Mouse (Mus musculus): Measurements from ENCODE around the gene Tmem191c. TPM values are rescaled to one million over a fixed set of nuclear protein-coding genes. Genes with fewer than 3 reads are reported as not detected.

Gene Tmem191c
- polyA plus RNA-seq, 1 experiment from 2014 or later = 11.1 TPM

GRCm38 (mm10) chr16:17255270-17255669, 20.6 kb upstream of the Tmem191c start:
- no peak for ATAC-seq (ENCODE audit: low FRiP score, low TSS enrichment)
- Histone ChIP-seq H3K27me3 (ENCODE audit: control insufficient read depth, insufficient read depth, low read length) (no peaks in the 10 kb centered on the region), H3K4me3 (ENCODE audit: low read length) (no peak overlapping the region), H3K27ac (ENCODE audit: low read depth, low read length) (no peak overlapping the region), H3K9ac (ENCODE audit: low read depth, low read length) (no peak overlapping the region), H3K4me1 (ENCODE audit: control insufficient read depth, insufficient read depth, low read length) (peaks cover 28% of the 10 kb centered on the region), H3K9me3 (ENCODE audit: control insufficient read depth, low read length) (no peaks in the 10 kb centered on the region), H3K36me3 (ENCODE audit: control insufficient read depth, insufficient read depth, low read length) (peaks cover 36% of the 10 kb centered on the region), H3K4me2 (replicated peaks; ENCODE audit: low read depth, low read length) (no peak overlapping the region)
- WGBS = 81% methylated on average over 2 of the region's 2 CpGs

GRCm38 (mm10) chr16:17257359-17257821, 18.5 kb upstream of the Tmem191c start:
- Histone ChIP-seq H3K9me3 (ENCODE audit: control insufficient read depth, low read length) (no peaks in the 10 kb centered on the region), H3K9ac (ENCODE audit: low read depth, low read length) (no peak overlapping the region), H3K4me1 (ENCODE audit: control insufficient read depth, insufficient read depth, low read length) (peaks cover 19% of the 10 kb centered on the region), H3K4me3 (ENCODE audit: low read length) (no peak overlapping the region), H3K27ac (ENCODE audit: low read depth, low read length) (no peak overlapping the region), H3K27me3 (ENCODE audit: control insufficient read depth, insufficient read depth, low read length) (no peaks in the 10 kb centered on the region), H3K4me2 (replicated peaks; ENCODE audit: low read depth, low read length) (no peak overlapping the region), H3K36me3 (ENCODE audit: control insufficient read depth, insufficient read depth, low read length) (peaks cover 41% of the 10 kb centered on the region)
- no peak for ATAC-seq (ENCODE audit: low FRiP score, low TSS enrichment)
- WGBS = 91% methylated on average over 9 of the region's 9 CpGs

GRCm38 (mm10) chr16:17258917-17259316, 17.0 kb upstream of the Tmem191c start:
- no peak overlapping the region for H3K4me2 ChIP-seq (replicated peaks; ENCODE audit: low read depth, low read length)
- ATAC-seq (ENCODE audit: low FRiP score, low TSS enrichment) = no peak
- no peak overlapping the region for H3K27ac ChIP-seq (ENCODE audit: low read depth, low read length)
- peaks cover 6% of the 10 kb centered on the region for H3K4me1 ChIP-seq (ENCODE audit: control insufficient read depth, insufficient read depth, low read length)
- no peaks in the 10 kb centered on the region for H3K27me3 ChIP-seq (ENCODE audit: control insufficient read depth, insufficient read depth, low read length)
- no peak overlapping the region for H3K9ac ChIP-seq (ENCODE audit: low read depth, low read length)
- no peaks in the 10 kb centered on the region for H3K9me3 ChIP-seq (ENCODE audit: control insufficient read depth, low read length)
- WGBS = 92% methylated on average over 12 of the region's 12 CpGs
- H3K4me3 ChIP-seq (ENCODE audit: low read length) = no peak overlapping the region
- H3K36me3 ChIP-seq (ENCODE audit: control insufficient read depth, insufficient read depth, low read length) = peaks cover 41% of the 10 kb centered on the region

- WGBS = 91% methylated on average over 1 of the region's 1 CpGs
Observed at GRCm38 (mm10) chr16:17261341-17261740, 14.5 kb upstream of the Tmem191c start.

GRCm38 (mm10) chr16:17266113-17266512, 9.8 kb upstream of the Tmem191c start:
- no peak overlapping the region for H3K9ac ChIP-seq (ENCODE audit: low read depth, low read length)
- no peak for ATAC-seq (ENCODE audit: low FRiP score, low TSS enrichment)
- H3K4me3 ChIP-seq (ENCODE audit: low read length) = no peak overlapping the region
- no peak overlapping the region for H3K27ac ChIP-seq (ENCODE audit: low read depth, low read length)
- no peak overlapping the region for H3K4me2 ChIP-seq (replicated peaks; ENCODE audit: low read depth, low read length)
- H3K9me3 ChIP-seq (ENCODE audit: control insufficient read depth, low read length) = peaks cover 4% of the 10 kb centered on the region; the same call in 1 of the 2 replicates
- WGBS = 74% methylated on average over 3 of the region's 3 CpGs
- H3K4me1 ChIP-seq (ENCODE audit: control insufficient read depth, insufficient read depth, low read length) = no peaks in the 10 kb centered on the region
- no peaks in the 10 kb centered on the region for H3K27me3 ChIP-seq (ENCODE audit: control insufficient read depth, insufficient read depth, low read length)
- peaks cover 4% of the 10 kb centered on the region; the same call in 1 of the 2 replicates for H3K36me3 ChIP-seq (ENCODE audit: control insufficient read depth, insufficient read depth, low read length)

More at GRCm38 (mm10) chr16:17261341-17261740, 14.5 kb upstream of the Tmem191c start:
- H3K9ac ChIP-seq (ENCODE audit: low read depth, low read length) = no peak overlapping the region
- H3K4me3 ChIP-seq (ENCODE audit: low read length) = no peak overlapping the region
- H3K27ac ChIP-seq (ENCODE audit: low read depth, low read length) = no peak overlapping the region
- H3K4me1 ChIP-seq (ENCODE audit: control insufficient read depth, insufficient read depth, low read length) = no peaks in the 10 kb centered on the region
- H3K9me3 ChIP-seq (ENCODE audit: control insufficient read depth, low read length) = no peaks in the 10 kb centered on the region
- H3K27me3 ChIP-seq (ENCODE audit: control insufficient read depth, insufficient read depth, low read length) = no peaks in the 10 kb centered on the region
- H3K4me2 ChIP-seq (replicated peaks; ENCODE audit: low read depth, low read length) = no peak overlapping the region
- peaks cover 36% of the 10 kb centered on the region for H3K36me3 ChIP-seq (ENCODE audit: control insufficient read depth, insufficient read depth, low read length)
- no peak for ATAC-seq (ENCODE audit: low FRiP score, low TSS enrichment)

GRCm38 (mm10) chr16:17267937-17268336, 7.9 kb upstream of the Tmem191c start:
- no peak for ATAC-seq (ENCODE audit: low FRiP score, low TSS enrichment)
- Histone ChIP-seq H3K4me1 (ENCODE audit: control insufficient read depth, insufficient read depth, low read length) (no peaks in the 10 kb centered on the region), H3K36me3 (ENCODE audit: control insufficient read depth, insufficient read depth, low read length) (no peaks in the 10 kb centered on the region), H3K4me2 (replicated peaks; ENCODE audit: low read depth, low read length) (no peak overlapping the region), H3K4me3 (ENCODE audit: low read length) (no peak overlapping the region), H3K9me3 (ENCODE audit: control insufficient read depth, low read length) (peaks cover 4% of the 10 kb centered on the region; the same call in 1 of the 2 replicates), H3K27ac (ENCODE audit: low read depth, low read length) (no peak overlapping the region), H3K9ac (ENCODE audit: low read depth, low read length) (no peak overlapping the region), H3K27me3 (ENCODE audit: control insufficient read depth, insufficient read depth, low read length) (no peaks in the 10 kb centered on the region)
- WGBS = 56% methylated on average over 5 of the region's 5 CpGs

- 96% methylated on average over 5 of the region's 5 CpGs for WGBS
- Histone ChIP-seq H3K36me3 (ENCODE audit: control insufficient read depth, insufficient read depth, low read length) (no peaks in the 10 kb centered on the region), H3K4me2 (replicated peaks; ENCODE audit: low read depth, low read length) (no peak overlapping the region), H3K9me3 (ENCODE audit: control insufficient read depth, low read length) (peaks cover 4% of the 10 kb centered on the region; the same call in 1 of the 2 replicates), H3K4me1 (ENCODE audit: control insufficient read depth, insufficient read depth, low read length) (no peaks in the 10 kb centered on the region), H3K9ac (ENCODE audit: low read depth, low read length) (no peak overlapping the region), H3K27ac (ENCODE audit: low read depth, low read length) (no peak overlapping the region), H3K4me3 (ENCODE audit: low read length) (no peak overlapping the region), H3K27me3 (ENCODE audit: control insufficient read depth, insufficient read depth, low read length) (no peaks in the 10 kb centered on the region)
- no peak for ATAC-seq (ENCODE audit: low FRiP score, low TSS enrichment)
Observed at GRCm38 (mm10) chr16:17269872-17270271, 6.0 kb upstream of the Tmem191c start.

GRCm38 (mm10) chr16:17271124-17271523, 4.8 kb upstream of the Tmem191c start:
- no peak overlapping the region for H3K9ac ChIP-seq (ENCODE audit: low read depth, low read length)
- 81% methylated on average over 4 of the region's 4 CpGs for WGBS
- H3K27ac ChIP-seq (ENCODE audit: low read depth, low read length) = no peak overlapping the region
- H3K4me2 ChIP-seq (replicated peaks; ENCODE audit: low read depth, low read length) = no peak overlapping the region
- no peaks in the 10 kb centered on the region for H3K36me3 ChIP-seq (ENCODE audit: control insufficient read depth, insufficient read depth, low read length)
- H3K4me1 ChIP-seq (ENCODE audit: control insufficient read depth, insufficient read depth, low read length) = no peaks in the 10 kb centered on the region
- no peak overlapping the region for H3K4me3 ChIP-seq (ENCODE audit: low read length)
- peaks cover 4% of the 10 kb centered on the region; the same call in 1 of the 2 replicates for H3K9me3 ChIP-seq (ENCODE audit: control insufficient read depth, low read length)
- no peaks in the 10 kb centered on the region for H3K27me3 ChIP-seq (ENCODE audit: control insufficient read depth, insufficient read depth, low read length)
- ATAC-seq (ENCODE audit: low FRiP score, low TSS enrichment) = no peak

GRCm38 (mm10) chr16:17271856-17272255, 4.0 kb upstream of the Tmem191c start:
- Histone ChIP-seq H3K27me3 (ENCODE audit: control insufficient read depth, insufficient read depth, low read length) (0 out of 2 replicates have a peak, but pooled peaks cover under 1% of the 10 kb centered on the region), H3K4me1 (ENCODE audit: control insufficient read depth, insufficient read depth, low read length) (peaks cover 4% of the 10 kb centered on the region; the same call in 1 of the 2 replicates), H3K4me2 (replicated peaks; ENCODE audit: low read depth, low read length) (no peak overlapping the region), H3K36me3 (ENCODE audit: control insufficient read depth, insufficient read depth, low read length) (no peaks in the 10 kb centered on the region), H3K27ac (ENCODE audit: low read depth, low read length) (no peak overlapping the region), H3K9ac (ENCODE audit: low read depth, low read length) (no peak overlapping the region), H3K4me3 (ENCODE audit: low read length) (no peak overlapping the region), H3K9me3 (ENCODE audit: control insufficient read depth, low read length) (peaks cover 4% of the 10 kb centered on the region; the same call in 1 of the 2 replicates)
- WGBS = 76% methylated on average over 6 of the region's 6 CpGs
- no peak for ATAC-seq (ENCODE audit: low FRiP score, low TSS enrichment)
